ENCODE assay signal across 16 mouse cellular contexts in genomic region chr7:110914531-110914930, GRCm38 (mm10). TPM values are rescaled to one million over a fixed set of nuclear protein-coding genes. Genes with fewer than 3 reads are reported as not detected.
DNase-seq lines count a peak whose midpoint lies in the region; ATAC-seq lines count a peak whose summit lies in the region.
"Had no signal": no experiment of that assay in that cellular context is flagged by ENCODE, and none has a peak within 500 bp of the region (broad histone marks: within the 10 kb centered on the region; RNA-seq: fewer than 3 reads in every experiment).

No protein-coding gene starts in this region.

- no peaks in the 10 kb centered on the region for H3K9me3 ChIP-seq in heart, embryonic 11.5 days (replicated peaks; ENCODE audit: control insufficient read depth, low read length)
- H3K9me3 ChIP-seq: embryonic facial prominence, embryonic 13.5 days; G1E had no signal

- no peak overlapping the region for H3K27ac ChIP-seq in heart, embryonic 11.5 days (ENCODE audit: low read depth, low read length)
- H3K27ac ChIP-seq: embryonic facial prominence, embryonic 13.5 days had no signal

- no peak for DNase-seq in heart, postnatal 25 days (ENCODE audit: low spot score)
- peak; percentile 68 for DNase-seq in c-Kit-negative CD71-positive TER-119-positive erythroid progenitor cells, embryonic 14.5 days (ENCODE audit: low read depth, low spot score)
- peak; percentile 50 for DNase-seq in large intestine, adult 2 months (ENCODE audit: low read depth, low spot score)
- no peak for DNase-seq in kidney, adult 9 months
- DNase-seq in testis, postnatal 14 days (ENCODE audit: low spot score) = no peak
- DNase-seq in natural killer cell, adult 2 months (ENCODE audit: low spot score in 2 of 2) = no peak
- DNase-seq: cerebellum, adult 9-11 months; kidney, adult 11 months; lung, embryonic 14.5 days; thymus, postnatal 25 days had no signal

- 59% methylated on average over 3 of the region's 3 CpGs for WGBS in heart, embryonic 11.5 days (ENCODE audit: insufficient replicate concordance)
- 42% methylated on average over 3 of the region's 3 CpGs for WGBS in large intestine, adult 2 months

- ATAC-seq in heart, embryonic 11.5 days (replicated peaks; ENCODE audit: insufficient number of reproducible peaks, low FRiP score, low TSS enrichment) = peak; percentile 89
- ATAC-seq in megakaryocyte progenitor cell, adult 5-6 weeks (replicated peaks; ENCODE audit: poor library complexity) = peak; percentile 68
- ATAC-seq: forebrain, embryonic 16.5 days had no signal

- intact Hi-C loops in heart, postnatal 25 days (cut with DNase I) = no loop called here

- peaks cover 4% of the 10 kb centered on the region for H3K4me1 ChIP-seq in heart, embryonic 11.5 days (ENCODE audit: control insufficient read depth, insufficient read depth, low read length)
- H3K4me1 ChIP-seq: embryonic facial prominence, embryonic 13.5 days had no signal

- 0 out of 2 replicates have a peak overlapping the region, but pooled peaks have one; percentile 16 for H3K9ac ChIP-seq in heart, embryonic 11.5 days (ENCODE audit: low read depth, low read length)
- H3K9ac ChIP-seq: embryonic facial prominence, embryonic 13.5 days; lung, embryonic 14.5 days had no signal

- H3K36me3 ChIP-seq in heart, embryonic 11.5 days (ENCODE audit: control insufficient read depth, insufficient read depth, low read length) = no peaks in the 10 kb centered on the region
- H3K36me3 ChIP-seq: embryonic facial prominence, embryonic 13.5 days; G1E had no signal

- H3K4me3 ChIP-seq in heart, embryonic 11.5 days (ENCODE audit: low read depth, low read length) = no peak overlapping the region
- H3K4me3 ChIP-seq: embryonic facial prominence, embryonic 13.5 days had no signal

- no peak overlapping the region for H3K4me2 ChIP-seq in heart, embryonic 11.5 days
- H3K4me2 ChIP-seq: embryonic facial prominence, embryonic 13.5 days; lung, embryonic 14.5 days had no signal

- no peaks in the 10 kb centered on the region for H3K27me3 ChIP-seq in heart, embryonic 11.5 days (ENCODE audit: control insufficient read depth, insufficient read depth, low read length)
- H3K27me3 ChIP-seq: embryonic facial prominence, embryonic 13.5 days had no signal

RNA-seq across cellular contexts. Expression of gene Lyve1, which starts 51.5 kb away (rescaled TPM):
- polyA plus RNA-seq in heart, embryonic 11.5 days (2014; fragmentation: Nextera tagmentation; extraction: Ambion mirVana) = 3.1 and 3.4 TPM in 2 replicates
- 10 to 100 TPM; 21.8 to 22.0 TPM for total RNA-seq in heart, postnatal 25 days (2021)
- polyA plus RNA-seq in large intestine, adult 2 months (2012; rRNA removed) = 11.1 and 17.2 TPM in 2 replicates
- total RNA-seq in megakaryocyte progenitor cell, adult 5-6 weeks (2015) = 0.10 TPM in 1 of 2 replicates, not detected in the other
- not detected in 2 replicates for total RNA-seq in megakaryocyte progenitor cell, adult 5-6 weeks (2017)
- total RNA-seq: hematopoietic stem cell, adult 5-6 weeks had no signal
- polyA plus RNA-seq: G1E had no signal

Comparison
In these comparisons a context has a peak if more than half of its experiments do, and no peak if none do; other contexts are left out.
1. DNase-seq: peak in c-Kit-negative CD71-positive TER-119-positive erythroid progenitor cells, embryonic 14.5 days (single experiment) and large intestine, adult 2 months (single experiment); none in heart, postnatal 25 days (single experiment), kidney, adult 9 months (single experiment), testis, postnatal 14 days (single experiment) and natural killer cell, adult 2 months (0 of 2).
2. RNA of gene Lyve1, which starts 51.5 kb away (total RNA-seq): 21.8 to 22.0 TPM in heart, postnatal 25 days; 0.10 TPM in megakaryocyte progenitor cell, adult 5-6 weeks; every median in the first group is over 10 times any median in the second.